Mouse (Mus musculus): ENCODE measurements at regions not wholly inside any gene's neighbourhood (a gene's known extent, or its start where the extent isn't known, plus 50 kb on each side); places are given as distances from the start of the nearest gene placed in this dataset.

DNA sequence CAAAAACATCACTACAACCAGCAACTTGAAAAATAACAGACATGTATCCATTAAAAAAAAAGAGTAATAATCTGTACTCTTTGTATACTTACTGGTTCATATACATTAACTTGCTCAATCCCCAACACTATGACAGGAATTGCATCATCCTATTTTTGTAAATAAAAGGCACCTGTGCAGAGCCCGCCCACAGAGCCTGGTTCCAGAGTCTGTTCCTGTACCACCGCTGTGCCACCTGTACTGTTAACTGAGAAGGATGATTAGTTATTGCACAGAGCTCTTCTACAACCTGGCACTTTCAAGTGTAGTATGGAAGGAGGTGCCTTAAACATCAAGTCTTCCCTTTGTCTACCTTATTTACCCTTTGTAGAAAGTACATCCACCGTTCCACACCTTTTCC is 1843.9 kb upstream of the Lrrc6 start:
- no peak overlapping the region for H3ac ChIP-seq (ENCODE audit: control insufficient read depth, insufficient read length)
- H3K79me2 ChIP-seq (ENCODE audit: control insufficient read depth, insufficient read depth), result peaks cover 64% of the 10 kb centered on the region
- no peak overlapping the region for H3K4me2 ChIP-seq (ENCODE audit: low read depth)
- no peak for TF ChIP-seq TCF3 (IDR thresholded peaks at IDR 0.05; ENCODE audit: insufficient read length, low read depth)
- H3K36me3 ChIP-seq (ENCODE audit: control insufficient read depth, insufficient read depth), result peaks cover 9% of the 10 kb centered on the region
- no peak overlapping the region for H3K4me3 ChIP-seq
- H3K27me3 ChIP-seq (ENCODE audit: control insufficient read depth, insufficient read depth, insufficient read length), result no peaks in the 10 kb centered on the region

DNA sequence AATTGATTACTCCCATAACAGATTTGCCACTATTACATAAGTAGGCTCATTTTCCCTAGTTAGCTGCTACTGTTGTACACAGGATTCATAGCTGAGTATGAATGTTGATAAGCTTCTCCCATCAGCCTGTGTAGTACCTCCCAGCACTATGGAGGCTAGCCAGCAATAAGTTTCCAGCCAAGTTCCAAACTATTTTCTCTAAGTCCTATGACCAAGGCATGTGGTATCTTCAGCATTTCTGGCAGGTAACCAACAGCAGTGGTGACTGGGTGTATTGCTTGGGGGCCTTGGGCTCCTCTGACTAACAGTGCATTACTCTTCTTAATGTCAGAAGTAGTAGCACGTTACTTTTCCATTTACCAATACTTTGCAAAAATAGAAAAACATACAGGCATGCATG is 1841.8 kb upstream of the Lrrc6 start:
- no peak overlapping the region for H3K4me2 ChIP-seq (ENCODE audit: low read depth)
- TF ChIP-seq POLR2A (IDR thresholded peaks at IDR 0.05; ENCODE audit: insufficient read length, low read depth) (no peak), USF1 (IDR thresholded peaks at IDR 0.05; ENCODE audit: low read depth) (no peak), MYOG (IDR thresholded peaks at IDR 0.05; ENCODE audit: control insufficient read depth in 1 of 3, insufficient read depth in 1 of 3, insufficient read length in 2 of 3, low read depth in 2 of 3) (no peak)
- H3K36me3 ChIP-seq (ENCODE audit: control insufficient read depth, insufficient read depth), result peaks cover 10% of the 10 kb centered on the region
- peaks cover 43% of the 10 kb centered on the region for H3K79me2 ChIP-seq (ENCODE audit: control insufficient read depth, insufficient read depth)
- no peaks in the 10 kb centered on the region for H3K27me3 ChIP-seq (ENCODE audit: control insufficient read depth, insufficient read depth, insufficient read length)
- H3ac ChIP-seq (ENCODE audit: control insufficient read depth, insufficient read length), result no peak overlapping the region
- no peak overlapping the region for H3K4me3 ChIP-seq

DNA sequence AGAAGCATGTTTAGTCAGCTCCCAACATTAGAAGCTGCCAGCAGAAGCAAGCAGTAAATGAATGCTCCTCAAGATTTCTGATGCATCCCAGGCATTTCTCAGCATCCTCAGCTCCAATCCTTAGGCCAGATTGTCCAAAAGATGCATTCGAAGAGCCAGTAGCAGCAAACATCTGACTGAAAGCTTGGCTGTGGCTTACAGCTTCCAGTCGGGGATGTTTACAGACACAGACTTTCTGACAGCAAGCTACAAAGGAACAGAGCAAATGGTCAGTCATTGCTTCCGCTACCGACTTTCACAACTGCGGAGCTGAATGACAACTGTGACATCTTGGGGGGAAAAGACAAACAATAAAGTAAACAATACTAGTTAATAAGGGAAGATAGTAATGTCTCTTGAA is 1840.3 kb upstream of the Lrrc6 start:
- peaks cover 16% of the 10 kb centered on the region for H3K36me3 ChIP-seq (ENCODE audit: control insufficient read depth, insufficient read depth)
- H3K27me3 ChIP-seq (ENCODE audit: control insufficient read depth, insufficient read depth, insufficient read length), result no peaks in the 10 kb centered on the region
- no peak overlapping the region for H3K4me3 ChIP-seq
- no peak overlapping the region for H3ac ChIP-seq (ENCODE audit: control insufficient read depth, insufficient read length)
- peaks cover 28% of the 10 kb centered on the region for H3K79me2 ChIP-seq (ENCODE audit: control insufficient read depth, insufficient read depth)
- TF ChIP-seq USF1 (IDR thresholded peaks at IDR 0.05; ENCODE audit: low read depth) (no peak), POLR2A (IDR thresholded peaks at IDR 0.05; ENCODE audit: insufficient read length, low read depth) (no peak), TCF3 (IDR thresholded peaks at IDR 0.05; ENCODE audit: insufficient read length, low read depth) (no peak), MAX (IDR thresholded peaks at IDR 0.05; ENCODE audit: low read depth) (no peak), MYOG (IDR thresholded peaks at IDR 0.05; ENCODE audit: control insufficient read depth in 1 of 3, insufficient read depth in 1 of 3, insufficient read length in 2 of 3, low read depth in 2 of 3) (no peak), TCF12 (IDR thresholded peaks at IDR 0.05; ENCODE audit: insufficient read depth, poor library complexity, severe bottlenecking) (no peak), SRF (IDR thresholded peaks at IDR 0.05; ENCODE audit: control insufficient read depth, insufficient read length, low read depth) (no peak), MYOD1 (IDR thresholded peaks at IDR 0.05; ENCODE audit: control insufficient read depth in 1 of 3, insufficient read length in 2 of 3, low read depth in 2 of 3) (no peak), E2F4 (IDR thresholded peaks at IDR 0.05; ENCODE audit: insufficient read depth) (no peak), REST (IDR thresholded peaks at IDR 0.05; ENCODE audit: insufficient read depth, insufficient read length) (no peak), POLR2AphosphoS2 (IDR thresholded peaks at IDR 0.05; ENCODE audit: insufficient read length, low read depth) (no peak), CEBPB (IDR thresholded peaks at IDR 0.05; ENCODE audit: insufficient read depth, poor library complexity, severe bottlenecking) (no peak)
- H3K4me2 ChIP-seq (ENCODE audit: low read depth), result no peak overlapping the region

DNA sequence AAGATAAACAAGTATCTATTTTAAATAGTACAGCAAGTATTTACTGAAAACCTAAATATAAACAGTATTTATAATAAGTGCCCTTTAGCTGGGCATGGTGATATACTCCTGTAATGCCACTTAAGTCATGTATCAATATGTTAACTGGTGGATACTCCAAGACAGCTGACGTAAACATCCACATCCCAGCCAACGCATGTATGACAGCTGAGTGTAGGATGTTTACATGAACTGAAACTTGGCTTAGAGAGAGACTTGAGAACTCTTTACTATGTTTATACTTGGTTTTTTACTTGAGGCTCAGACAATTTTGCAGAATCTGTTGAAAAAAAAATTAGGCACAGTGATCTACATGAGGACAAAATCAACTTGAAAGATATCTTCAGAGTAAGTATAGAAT is 1836.6 kb upstream of the Lrrc6 start:
- no peak for TF ChIP-seq USF1 (IDR thresholded peaks at IDR 0.05; ENCODE audit: low read depth)
- no peak for TF ChIP-seq E2F4 (IDR thresholded peaks at IDR 0.05; ENCODE audit: insufficient read depth)
- TF ChIP-seq MAX (IDR thresholded peaks at IDR 0.05; ENCODE audit: low read depth), result no peak
- TF ChIP-seq TCF3 (IDR thresholded peaks at IDR 0.05; ENCODE audit: insufficient read length, low read depth), result no peak
- no peak for TF ChIP-seq MYOG (IDR thresholded peaks at IDR 0.05; ENCODE audit: control insufficient read depth in 1 of 3, insufficient read depth in 1 of 3, insufficient read length in 2 of 3, low read depth in 2 of 3)
- no peak for TF ChIP-seq TCF12 (IDR thresholded peaks at IDR 0.05; ENCODE audit: insufficient read depth, poor library complexity, severe bottlenecking)
- no peak for TF ChIP-seq POLR2AphosphoS2 (IDR thresholded peaks at IDR 0.05; ENCODE audit: insufficient read length, low read depth)
- no peak for TF ChIP-seq POLR2A (IDR thresholded peaks at IDR 0.05; ENCODE audit: insufficient read length, low read depth)
- no peak overlapping the region for H3K4me3 ChIP-seq
- no peak overlapping the region for H3K4me2 ChIP-seq (ENCODE audit: low read depth)
- no peaks in the 10 kb centered on the region for H3K79me2 ChIP-seq (ENCODE audit: control insufficient read depth, insufficient read depth)
- H3K27me3 ChIP-seq (ENCODE audit: control insufficient read depth, insufficient read depth, insufficient read length), result no peaks in the 10 kb centered on the region
- H3K36me3 ChIP-seq (ENCODE audit: control insufficient read depth, insufficient read depth), result peaks cover 16% of the 10 kb centered on the region
- no peak overlapping the region for H3ac ChIP-seq (ENCODE audit: control insufficient read depth, insufficient read length)

DNA sequence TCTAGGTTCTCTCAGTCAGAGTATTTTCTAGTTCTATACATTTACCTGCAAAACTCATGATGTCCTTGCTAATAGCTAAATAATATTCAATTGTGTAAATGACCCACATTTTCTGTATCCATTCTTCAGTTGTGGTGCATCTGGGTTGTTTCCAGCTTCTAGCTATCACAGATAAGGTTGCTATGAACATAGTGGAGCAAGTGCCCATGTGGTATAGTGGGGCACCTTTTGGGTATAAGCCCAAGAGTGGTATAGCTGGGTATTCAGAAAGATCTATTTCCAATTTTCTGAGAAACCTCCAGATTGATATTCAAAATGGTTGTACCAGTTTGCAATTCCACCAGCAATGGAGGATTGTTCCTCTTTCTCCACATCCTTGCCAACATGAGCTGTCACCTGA is 1835.1 kb upstream of the Lrrc6 start:
- no peaks in the 10 kb centered on the region for H3K27me3 ChIP-seq (ENCODE audit: control insufficient read depth, insufficient read depth, insufficient read length)
- no peak overlapping the region for H3ac ChIP-seq (ENCODE audit: control insufficient read depth, insufficient read length)
- no peak overlapping the region for H3K4me3 ChIP-seq
- H3K79me2 ChIP-seq (ENCODE audit: control insufficient read depth, insufficient read depth), result no peaks in the 10 kb centered on the region
- peaks cover 16% of the 10 kb centered on the region for H3K36me3 ChIP-seq (ENCODE audit: control insufficient read depth, insufficient read depth)
- no peak overlapping the region for H3K4me2 ChIP-seq (ENCODE audit: low read depth)
- TF ChIP-seq E2F4 (IDR thresholded peaks at IDR 0.05; ENCODE audit: insufficient read depth) (no peak), SRF (IDR thresholded peaks at IDR 0.05; ENCODE audit: control insufficient read depth, insufficient read length, low read depth) (no peak), MYOG (IDR thresholded peaks at IDR 0.05; ENCODE audit: control insufficient read depth in 1 of 3, insufficient read depth in 1 of 3, insufficient read length in 2 of 3, low read depth in 2 of 3) (no peak), TCF3 (IDR thresholded peaks at IDR 0.05; ENCODE audit: insufficient read length, low read depth) (no peak), MYOD1 (IDR thresholded peaks at IDR 0.05; ENCODE audit: control insufficient read depth in 1 of 3, insufficient read length in 2 of 3, low read depth in 2 of 3) (no peak), TCF12 (IDR thresholded peaks at IDR 0.05; ENCODE audit: insufficient read depth, poor library complexity, severe bottlenecking) (no peak), MAX (IDR thresholded peaks at IDR 0.05; ENCODE audit: low read depth) (no peak), POLR2A (IDR thresholded peaks at IDR 0.05; ENCODE audit: insufficient read length, low read depth) (no peak), REST (IDR thresholded peaks at IDR 0.05; ENCODE audit: insufficient read depth, insufficient read length) (no peak), USF1 (IDR thresholded peaks at IDR 0.05; ENCODE audit: low read depth) (no peak), CEBPB (IDR thresholded peaks at IDR 0.05; ENCODE audit: insufficient read depth, poor library complexity, severe bottlenecking) (no peak)
